Mouse (Mus musculus): Measurements from ENCODE around the gene Zfhx3. TPM values are rescaled to one million over a fixed set of nuclear protein-coding genes. Genes with fewer than 3 reads are reported as not detected.

Gene Zfhx3
- polyA plus RNA-seq, 1 experiment = 2.5 TPM

- H3K4me1 ChIP-seq (ENCODE audit: control insufficient read depth, insufficient read depth, low read length) = no peaks in the 10 kb centered on the region
- H3K4me3 ChIP-seq (ENCODE audit: insufficient read depth, low read depth, low read length) = no peak overlapping the region
- H3K27me3 ChIP-seq (replicated peaks; ENCODE audit: control insufficient read depth, insufficient read depth, low read length) = no peaks in the 10 kb centered on the region
- WGBS = 40% methylated on average over 2 of the region's 2 CpGs
- no peaks in the 10 kb centered on the region for H3K36me3 ChIP-seq (ENCODE audit: control insufficient read depth, insufficient read depth, low read length)
- no peak for DNase-seq
- no peak overlapping the region for H3K27ac ChIP-seq (ENCODE audit: insufficient read depth, low read depth, low read length)
- TF ChIP-seq CTCF (conservative IDR thresholded peaks at IDR 0.05; ENCODE audit: insufficient read depth, insufficient read length, low read depth, low read length) = no peak
- TF ChIP-seq POLR2A (IDR thresholded peaks at IDR 0.05; ENCODE audit: low read depth, low read length) = no peak
These were observed 1051.7 kb downstream of the Zfhx3 start for GRCm38 (mm10) chr8:108994187-108994586.

DNA sequence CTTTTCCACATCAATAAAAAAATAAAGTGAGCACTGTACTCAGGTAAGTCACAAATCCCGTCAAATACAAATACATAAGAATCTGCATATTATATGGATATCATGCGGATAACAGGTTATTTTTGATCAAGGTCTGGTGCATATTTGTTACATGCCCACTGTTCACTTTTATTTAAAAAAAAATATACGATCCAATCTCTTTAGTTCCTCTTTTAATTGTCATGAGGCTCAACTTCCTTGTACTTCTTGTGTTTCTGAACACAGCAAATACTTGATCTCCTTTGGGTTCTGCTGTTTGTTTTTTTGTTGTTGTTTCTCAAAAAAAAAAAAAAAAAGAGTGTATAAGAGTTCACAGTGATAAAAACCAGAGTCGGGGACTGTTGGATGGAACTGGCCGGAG, 1052.4 kb downstream of the Zfhx3 start:
- Histone ChIP-seq H3K4me3 (ENCODE audit: insufficient read depth, low read depth, low read length) (no peak overlapping the region), H3K4me1 (ENCODE audit: control insufficient read depth, insufficient read depth, low read length) (no peaks in the 10 kb centered on the region), H3K27ac (ENCODE audit: insufficient read depth, low read depth, low read length) (no peak overlapping the region), H3K36me3 (ENCODE audit: control insufficient read depth, insufficient read depth, low read length) (no peaks in the 10 kb centered on the region), H3K27me3 (replicated peaks; ENCODE audit: control insufficient read depth, insufficient read depth, low read length) (no peaks in the 10 kb centered on the region)
- no peak for TF ChIP-seq CTCF (conservative IDR thresholded peaks at IDR 0.05; ENCODE audit: insufficient read depth, insufficient read length, low read depth, low read length)
- TF ChIP-seq POLR2A (IDR thresholded peaks at IDR 0.05; ENCODE audit: low read depth, low read length) = no peak
- WGBS = 87% methylated on average over 5 of the region's 5 CpGs
- no peak for DNase-seq

DNA sequence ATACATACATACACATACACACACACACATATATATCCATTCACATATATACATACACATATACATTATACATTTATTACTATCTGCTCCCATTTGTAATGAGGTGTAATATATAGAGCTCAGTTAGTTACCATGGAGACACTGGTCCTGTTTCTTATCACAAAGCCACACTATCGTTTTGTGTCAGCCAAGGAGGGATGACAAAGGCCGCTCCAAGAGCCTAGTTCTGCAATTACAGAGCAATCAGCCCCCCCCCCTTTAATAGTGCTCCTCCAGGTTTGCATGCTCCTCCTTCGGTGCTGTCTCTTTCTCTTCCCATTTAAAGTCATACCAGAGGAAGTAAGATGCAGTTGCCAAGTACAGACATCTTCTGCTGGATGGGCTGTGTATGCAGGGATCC, 1054.9 kb downstream of the Zfhx3 start:
- Histone ChIP-seq H3K27me3 (replicated peaks; ENCODE audit: control insufficient read depth, insufficient read depth, low read length) (no peaks in the 10 kb centered on the region), H3K4me1 (ENCODE audit: control insufficient read depth, insufficient read depth, low read length) (no peaks in the 10 kb centered on the region), H3K4me3 (ENCODE audit: insufficient read depth, low read depth, low read length) (no peak overlapping the region), H3K36me3 (ENCODE audit: control insufficient read depth, insufficient read depth, low read length) (no peaks in the 10 kb centered on the region), H3K27ac (ENCODE audit: insufficient read depth, low read depth, low read length) (no peak overlapping the region)
- 61% methylated on average over 3 of the region's 3 CpGs for WGBS
- no peak for DNase-seq
- TF ChIP-seq CTCF (conservative IDR thresholded peaks at IDR 0.05; ENCODE audit: insufficient read depth, insufficient read length, low read depth, low read length) = no peak
- no peak for TF ChIP-seq POLR2A (IDR thresholded peaks at IDR 0.05; ENCODE audit: low read depth, low read length)

GRCm38 (mm10) chr8:108999297-109000249, 1057.1 kb downstream of the Zfhx3 start:
- Histone ChIP-seq H3K4me1 (ENCODE audit: control insufficient read depth, insufficient read depth, low read length) (no peaks in the 10 kb centered on the region), H3K27ac (ENCODE audit: insufficient read depth, low read depth, low read length) (no peak overlapping the region), H3K36me3 (ENCODE audit: control insufficient read depth, insufficient read depth, low read length) (no peaks in the 10 kb centered on the region), H3K27me3 (replicated peaks; ENCODE audit: control insufficient read depth, insufficient read depth, low read length) (no peaks in the 10 kb centered on the region), H3K4me3 (ENCODE audit: insufficient read depth, low read depth, low read length) (no peak overlapping the region)
- WGBS = 32% methylated on average over 15 of the region's 15 CpGs
- no peak for DNase-seq
- no peak for TF ChIP-seq POLR2A (IDR thresholded peaks at IDR 0.05; ENCODE audit: low read depth, low read length)
- TF ChIP-seq CTCF (conservative IDR thresholded peaks at IDR 0.05; ENCODE audit: insufficient read depth, insufficient read length, low read depth, low read length) = no peak

DNA sequence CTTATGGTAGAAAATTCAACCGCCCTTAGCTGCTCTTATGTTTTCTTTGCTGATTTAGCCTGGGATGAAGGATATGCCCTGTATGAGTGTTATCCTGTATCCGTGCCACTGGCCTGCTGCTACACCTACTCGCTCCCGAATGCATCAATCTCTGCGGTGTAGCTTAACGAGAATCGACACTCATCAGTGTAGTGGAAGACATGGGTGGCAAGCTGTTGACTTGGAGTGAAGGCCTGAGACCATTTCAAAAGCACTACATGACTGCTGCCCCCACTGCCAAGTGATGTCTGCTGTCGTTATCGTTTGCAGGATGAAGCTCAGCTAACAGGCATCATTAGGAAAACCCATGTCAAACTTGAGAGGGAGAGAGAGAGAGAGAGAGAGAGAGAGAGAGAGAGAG, 1058.6 kb downstream of the Zfhx3 start:
- no peaks in the 10 kb centered on the region for H3K27me3 ChIP-seq (replicated peaks; ENCODE audit: control insufficient read depth, insufficient read depth, low read length)
- DNase-seq = no peak
- TF ChIP-seq POLR2A (IDR thresholded peaks at IDR 0.05; ENCODE audit: low read depth, low read length) = no peak
- no peak for TF ChIP-seq CTCF (conservative IDR thresholded peaks at IDR 0.05; ENCODE audit: insufficient read depth, insufficient read length, low read depth, low read length)
- 90% methylated on average over 9 of the region's 9 CpGs for WGBS
- H3K4me1 ChIP-seq (ENCODE audit: control insufficient read depth, insufficient read depth, low read length) = no peaks in the 10 kb centered on the region
- H3K4me3 ChIP-seq (ENCODE audit: insufficient read depth, low read depth, low read length) = no peak overlapping the region
- H3K36me3 ChIP-seq (ENCODE audit: control insufficient read depth, insufficient read depth, low read length) = no peaks in the 10 kb centered on the region
- H3K27ac ChIP-seq (ENCODE audit: insufficient read depth, low read depth, low read length) = no peak overlapping the region

GRCm38 (mm10) chr8:109001923-109002322, 1059.5 kb downstream of the Zfhx3 start:
- Histone ChIP-seq H3K4me1 (ENCODE audit: control insufficient read depth, insufficient read depth, low read length) (no peaks in the 10 kb centered on the region), H3K27ac (ENCODE audit: insufficient read depth, low read depth, low read length) (no peak overlapping the region), H3K27me3 (replicated peaks; ENCODE audit: control insufficient read depth, insufficient read depth, low read length) (no peaks in the 10 kb centered on the region), H3K4me3 (ENCODE audit: insufficient read depth, low read depth, low read length) (no peak overlapping the region), H3K36me3 (ENCODE audit: control insufficient read depth, insufficient read depth, low read length) (no peaks in the 10 kb centered on the region)
- DNase-seq = no peak
- 80% methylated on average over 5 of the region's 5 CpGs for whole genome bisulfite sequencing
- no peak for TF ChIP-seq POLR2A (IDR thresholded peaks at IDR 0.05; ENCODE audit: low read depth, low read length)
- TF ChIP-seq CTCF (conservative IDR thresholded peaks at IDR 0.05; ENCODE audit: insufficient read depth, insufficient read length, low read depth, low read length) = no peak

DNA sequence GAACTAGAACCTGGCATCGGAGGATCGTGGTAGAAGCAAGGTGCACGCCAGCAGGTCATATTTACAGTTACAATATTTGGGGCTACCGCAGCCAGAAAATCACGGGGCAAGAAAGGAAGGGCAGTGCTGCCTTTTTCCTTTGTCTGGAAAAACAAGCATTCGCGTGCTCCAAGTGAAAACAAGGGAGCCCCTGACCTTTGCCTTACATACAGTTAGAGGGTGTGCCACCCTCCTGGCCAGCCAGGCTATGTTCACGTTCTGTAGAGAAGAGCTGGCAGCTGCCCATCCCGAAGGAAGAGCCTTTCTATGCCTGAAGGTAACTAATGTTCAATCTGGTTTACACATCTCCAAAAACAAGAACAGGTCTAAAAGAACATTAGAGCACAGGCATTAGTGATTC, 1064.5 kb downstream of the Zfhx3 start:
- Histone ChIP-seq H3K4me1 (ENCODE audit: control insufficient read depth, insufficient read depth, low read length) (no peaks in the 10 kb centered on the region), H3K27me3 (replicated peaks; ENCODE audit: control insufficient read depth, insufficient read depth, low read length) (no peaks in the 10 kb centered on the region), H3K27ac (ENCODE audit: insufficient read depth, low read depth, low read length) (no peak overlapping the region), H3K4me3 (ENCODE audit: insufficient read depth, low read depth, low read length) (no peak overlapping the region), H3K36me3 (ENCODE audit: control insufficient read depth, insufficient read depth, low read length) (no peaks in the 10 kb centered on the region)
- TF ChIP-seq POLR2A (IDR thresholded peaks at IDR 0.05; ENCODE audit: low read depth, low read length) = no peak
- TF ChIP-seq CTCF (conservative IDR thresholded peaks at IDR 0.05; ENCODE audit: insufficient read depth, insufficient read length, low read depth, low read length) = no peak
- 66% methylated on average over 9 of the region's 9 CpGs for WGBS
- DNase-seq = no peak

All from kidney, adult 2 months (tissue).